Mouse (Mus musculus) embryonic facial prominence, embryonic 10.5 days (tissue): ENCODE measurements around the gene Fam3a. TPM values are rescaled to one million over a fixed set of nuclear protein-coding genes. Genes with fewer than 3 reads are reported as not detected.
"Not testable (repeated sequence)": the region's sequence is repeated elsewhere in the genome, so short reads cannot be mapped to it uniquely, and the experiment has no call there.

ENCODE experiments used
- DNase-seq: peaks from one replicate; pipeline ENCODE4 v3.0.0-alpha.2; 2017; ENCODE audit warnings: low spot score
- H3K27ac ChIP-seq: fragments of 300-500 bp; sonication (generic); replicated peaks from 2 replicates; pipeline ENCODE4 v1.5.1; 2016; ENCODE audit warnings: mild to moderate bottlenecking
- H3K27me3 ChIP-seq: fragments of 300-500 bp; sonication (generic); replicated peaks from 2 replicates; pipeline ENCODE4 v1.6.1; 2016; ENCODE audit warnings: low read depth, mild to moderate bottlenecking; ENCODE audit not compliant: poor library complexity, severe bottlenecking
- H3K36me3 ChIP-seq: fragments of 300-500 bp; sonication (generic); replicated peaks from 2 replicates; pipeline ENCODE4 v1.6.1; 2016; ENCODE audit warnings: mild to moderate bottlenecking, moderate library complexity
- H3K4me1 ChIP-seq: fragments of 300-500 bp; sonication (generic); 2 replicates; pipeline ENCODE4 v1.6.1; 2016
- H3K4me3 ChIP-seq: fragments of 300-500 bp; sonication (generic); 2 replicates; pipeline ENCODE4 v1.5.1; 2016; ENCODE audit warnings: mild to moderate bottlenecking, moderate library complexity
- H3K9me3 ChIP-seq: fragments of 300-500 bp; sonication (generic); 2 replicates; pipeline ENCODE4 v1.6.1; 2016; ENCODE audit warnings: mild to moderate bottlenecking
- WGBS: fragments of 180-500 bp; shearing (Covaris S2); methylation state at CpG from one replicate; pipeline ENCODE4 v1.1.7; 2016; 5-methylcytosine and 5-hydroxymethylcytosine counted together
- polyA plus RNA-seq: library from polyadenylated mRNA; unstranded; fragments of >200 nt; fragmentation: Nextera tagmentation; extraction: Ambion mirVana; gene quantifications from 2 replicates; pipeline ENCODE4 v1.2.1, GENCODE M21; 2016

The Fam3a gene
- polyA plus RNA-seq, 1 experiment from 2014 or later = 23.7 TPM

DNA sequence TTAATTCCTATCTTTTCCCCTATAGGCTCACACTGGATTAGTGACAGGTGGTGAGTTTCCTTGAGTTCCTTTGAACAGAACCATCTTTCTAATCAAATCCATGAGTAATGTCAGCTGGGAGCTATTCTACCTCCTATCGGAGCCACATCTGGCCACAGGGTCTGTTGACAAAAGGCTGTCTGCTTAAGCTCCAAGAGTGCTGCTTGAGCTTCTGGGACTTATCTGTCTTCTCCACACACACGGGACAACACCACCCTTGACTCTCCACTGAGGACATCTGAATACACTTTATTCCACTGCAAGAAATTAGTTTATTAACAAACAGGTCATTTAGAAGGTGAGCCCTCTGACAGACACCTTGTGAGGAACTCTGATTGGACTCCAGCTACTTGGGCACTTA, 8.6 kb downstream of the Fam3a start:
- Histone ChIP-seq H3K4me3 (no peak overlapping the region), H3K27ac (no peak overlapping the region), H3K9me3 (no peaks in the 10 kb centered on the region), H3K36me3 (peaks cover 33% of the 10 kb centered on the region), H3K27me3 (no peaks in the 10 kb centered on the region), H3K4me1 (no peaks in the 10 kb centered on the region)
- DNase-seq = no peak
- 80% methylated on average over 2 of the region's 2 CpGs for WGBS

DNA sequence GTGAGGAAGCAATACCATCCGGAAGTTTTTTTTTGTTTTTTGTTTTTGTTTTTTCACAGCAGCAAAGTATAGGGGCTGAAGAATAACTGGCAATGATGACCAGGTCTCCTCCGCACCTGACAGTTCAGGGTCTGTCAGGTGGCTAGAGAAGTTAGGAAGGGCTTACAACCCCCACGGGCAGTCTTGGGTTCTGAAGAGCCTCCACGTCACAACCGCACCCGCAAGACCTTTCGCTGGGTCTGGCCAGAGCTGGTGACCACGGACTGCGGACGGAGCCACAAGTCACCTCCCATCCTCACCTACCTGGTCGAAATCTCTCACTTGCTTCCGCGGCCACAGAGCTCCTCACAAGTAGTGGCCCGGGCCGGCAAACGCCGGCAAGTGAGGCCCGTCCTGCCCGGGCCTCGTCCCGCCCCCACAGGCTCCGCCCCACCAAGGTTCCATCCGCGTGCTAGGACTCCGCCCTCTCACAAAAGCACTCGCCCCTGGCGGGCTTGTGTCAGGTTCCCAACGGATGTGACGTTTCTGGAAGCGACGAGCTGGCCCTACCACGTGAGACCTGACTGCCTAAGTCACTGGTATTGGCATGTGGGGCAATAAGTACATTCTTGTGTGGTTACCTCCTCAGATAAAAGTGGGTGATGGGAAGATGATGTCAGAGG, 20.1 kb downstream of the Fam3a start, which contains the start of the genes Ubl4a and Slc10a3:
Ubl4a (minus strand) TSS at position 331 of the 662 bp plus-strand sequence.
Slc10a3 (minus strand) TSS at position 462 of the 662 bp plus-strand sequence.
- Histone ChIP-seq H3K27me3 (no peaks in the 10 kb centered on the region), H3K4me1 (0 out of 2 replicates have a peak, but pooled peaks cover 5% of the 10 kb centered on the region), H3K27ac (peak within 1 kb of the TSS; percentile 66), H3K4me3 (peak within 1 kb of the TSS; percentile 60), H3K36me3 (peaks cover 15% of the 10 kb centered on the region), H3K9me3 (no peaks in the 10 kb centered on the region)
- DNase-seq = peak; percentile 90
- 16% methylated on average over 32 of the region's 32 CpGs for WGBS

DNA sequence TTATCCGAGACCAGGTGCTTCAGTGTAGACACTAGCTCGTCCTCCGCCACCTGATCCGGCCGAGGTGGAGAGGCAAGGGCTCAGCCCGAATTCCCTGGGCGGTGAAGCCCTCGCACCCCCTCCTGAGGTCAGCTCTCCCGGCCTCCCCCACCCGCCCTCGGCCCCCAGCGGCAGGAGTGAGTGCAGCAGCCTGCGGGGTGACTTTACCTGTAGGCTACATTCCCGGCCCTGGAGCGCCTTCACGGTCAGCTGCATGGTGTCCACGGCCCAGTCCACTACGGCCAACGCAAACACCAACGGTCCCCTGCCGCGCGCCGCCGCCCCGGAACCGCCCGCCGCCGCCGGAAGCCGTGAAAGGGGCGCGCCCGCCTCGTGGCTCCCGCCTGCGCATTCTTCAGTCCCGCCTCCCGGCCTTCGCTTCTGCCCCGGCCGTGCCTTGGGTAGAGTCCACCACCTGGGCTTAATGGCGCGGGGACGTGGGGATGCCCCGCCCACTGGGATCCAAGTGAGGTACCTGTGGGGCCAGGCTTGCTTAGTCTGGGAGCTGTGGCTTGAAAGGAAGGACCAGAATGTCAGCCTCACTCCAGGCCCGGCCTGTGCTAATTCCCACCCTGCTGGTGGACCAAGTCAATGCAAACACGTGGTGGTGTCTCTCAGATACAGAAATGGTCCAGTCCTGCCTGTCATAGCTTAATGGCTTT, 24.7 kb downstream of the Fam3a start:
- Histone ChIP-seq H3K27ac (peak overlapping the region; percentile 89), H3K27me3 (0 out of 2 replicates have a peak, but pooled peaks cover 6% of the 10 kb centered on the region), H3K4me3 (peak overlapping the region; percentile 71), H3K36me3 (peaks cover 28% of the 10 kb centered on the region), H3K9me3 (no peaks in the 10 kb centered on the region), H3K4me1 (peaks cover 14% of the 10 kb centered on the region)
- 15% methylated on average over 49 of the region's 49 CpGs for WGBS
- DNase-seq = peak; percentile 77

DNA sequence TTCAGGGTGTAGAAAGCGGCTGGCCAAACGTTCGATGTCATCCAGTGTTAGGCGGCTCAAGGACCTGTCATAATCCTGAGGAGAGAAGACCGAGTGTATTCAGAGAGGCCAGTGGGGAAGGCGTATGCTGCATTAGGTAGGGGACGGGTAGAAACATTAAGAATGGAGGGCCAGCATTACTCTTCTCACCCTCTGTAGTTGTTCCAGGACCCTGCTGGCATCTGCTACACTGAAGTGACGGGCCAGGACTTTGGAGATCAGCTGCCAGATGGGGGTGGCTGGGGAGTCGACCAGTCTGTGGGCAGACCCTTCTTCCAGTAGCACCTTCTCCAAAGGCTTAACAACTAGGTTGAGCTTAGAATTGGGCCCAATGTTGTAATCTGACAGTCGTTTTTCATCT, 25.6 kb downstream of the Fam3a start:
- Histone ChIP-seq H3K4me3 (peak overlapping the region; percentile 71), H3K27ac (peak overlapping the region; percentile 89)
- WGBS = 79% methylated on average over 10 of the region's 10 CpGs

DNA sequence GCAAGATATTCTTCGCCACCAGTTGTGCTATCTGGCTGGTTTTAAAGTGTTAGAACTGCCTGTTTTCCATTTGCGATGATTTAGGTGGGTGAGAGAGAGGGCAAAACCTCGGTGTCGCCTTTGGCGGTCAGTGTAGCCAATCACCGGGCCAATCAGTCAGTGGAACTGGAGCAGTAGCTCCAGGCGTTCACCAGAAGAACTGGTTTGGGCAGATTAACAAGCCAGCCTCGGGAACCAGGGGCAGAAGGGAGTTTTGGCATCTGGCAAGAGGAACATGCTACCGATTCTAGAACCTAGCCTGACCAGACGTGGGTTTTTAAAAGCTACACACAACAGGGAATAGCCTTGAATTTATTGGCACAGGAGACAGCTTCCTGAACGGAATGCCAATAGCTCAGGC, 33.9 kb downstream of the Fam3a start:
- WGBS = 45% methylated on average over 11 of the region's 11 CpGs
- Histone ChIP-seq H3K27me3 (no peaks in the 10 kb centered on the region), H3K4me1 (no peaks in the 10 kb centered on the region), H3K27ac (no peak overlapping the region), H3K4me3 (no peak overlapping the region), H3K36me3 (no peaks in the 10 kb centered on the region), H3K9me3 (no peaks in the 10 kb centered on the region)
- DNase-seq = peak; percentile 17

More for the DNA sequence above, 25.6 kb downstream of the Fam3a start:
- Histone ChIP-seq H3K4me1 (peaks cover 12% of the 10 kb centered on the region), H3K27me3 (0 out of 2 replicates have a peak, but pooled peaks cover 6% of the 10 kb centered on the region), H3K9me3 (no peaks in the 10 kb centered on the region), H3K36me3 (peaks cover 28% of the 10 kb centered on the region)
- no peak for DNase-seq

DNA sequence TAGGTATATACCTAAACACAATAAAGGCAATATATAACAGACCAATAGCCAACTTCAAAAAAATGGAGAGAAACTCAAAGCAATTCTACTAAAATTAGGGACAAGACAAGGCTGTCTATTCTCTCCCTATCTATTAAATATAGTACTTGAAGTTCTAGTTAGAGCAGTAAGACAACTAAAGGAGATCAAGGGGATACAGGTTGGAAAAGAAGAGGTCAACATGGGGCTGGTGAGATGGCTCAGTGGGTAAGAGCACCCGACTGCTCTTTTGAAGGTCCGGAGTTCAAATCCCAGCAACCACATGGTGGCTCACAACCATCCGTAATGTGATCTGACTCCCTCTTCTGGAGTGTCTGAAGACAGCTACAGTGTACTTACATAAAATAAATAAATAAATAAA, 36.0 kb downstream of the Fam3a start:
- H3K4me3 ChIP-seq, H3K27me3 ChIP-seq, H3K27ac ChIP-seq, H3K4me1 ChIP-seq, H3K36me3 ChIP-seq, DNase-seq, H3K9me3 ChIP-seq: not testable (repeated sequence)
- WGBS = 87% methylated on average over 3 of the region's 3 CpGs

DNA sequence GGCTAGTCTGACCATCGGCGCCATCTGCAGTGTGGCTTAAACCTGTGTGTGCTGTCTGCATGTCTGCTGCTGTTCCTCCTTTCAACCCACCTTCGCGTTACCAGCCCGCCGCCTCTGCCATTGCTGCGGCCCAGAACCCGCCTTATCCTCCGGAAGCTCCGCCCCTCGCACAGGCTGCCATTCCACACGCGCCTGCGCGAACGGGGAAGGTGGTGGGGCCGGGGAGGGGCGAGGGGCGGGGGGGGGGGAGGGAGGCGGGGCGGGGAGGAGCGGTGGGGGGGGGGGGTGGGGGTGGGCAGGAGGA, 39.7 kb downstream of the Fam3a start, which contains the start of gene Lage3:
Lage3 (minus strand) TSS at position 152 of the 304 bp plus-strand sequence.
- no peaks in the 10 kb centered on the region for H3K9me3 ChIP-seq
- no peaks in the 10 kb centered on the region for H3K36me3 ChIP-seq
- peak; percentile 82 for DNase-seq
- 0 out of 2 replicates have a peak, but pooled peaks cover 3% of the 10 kb centered on the region for H3K4me1 ChIP-seq
- H3K27ac ChIP-seq = peak within 1 kb of the TSS; percentile 82
- H3K4me3 ChIP-seq = peak within 1 kb of the TSS; percentile 62
- WGBS = 16% methylated on average over 14 of the region's 22 CpGs
- no peaks in the 10 kb centered on the region for H3K27me3 ChIP-seq

DNA sequence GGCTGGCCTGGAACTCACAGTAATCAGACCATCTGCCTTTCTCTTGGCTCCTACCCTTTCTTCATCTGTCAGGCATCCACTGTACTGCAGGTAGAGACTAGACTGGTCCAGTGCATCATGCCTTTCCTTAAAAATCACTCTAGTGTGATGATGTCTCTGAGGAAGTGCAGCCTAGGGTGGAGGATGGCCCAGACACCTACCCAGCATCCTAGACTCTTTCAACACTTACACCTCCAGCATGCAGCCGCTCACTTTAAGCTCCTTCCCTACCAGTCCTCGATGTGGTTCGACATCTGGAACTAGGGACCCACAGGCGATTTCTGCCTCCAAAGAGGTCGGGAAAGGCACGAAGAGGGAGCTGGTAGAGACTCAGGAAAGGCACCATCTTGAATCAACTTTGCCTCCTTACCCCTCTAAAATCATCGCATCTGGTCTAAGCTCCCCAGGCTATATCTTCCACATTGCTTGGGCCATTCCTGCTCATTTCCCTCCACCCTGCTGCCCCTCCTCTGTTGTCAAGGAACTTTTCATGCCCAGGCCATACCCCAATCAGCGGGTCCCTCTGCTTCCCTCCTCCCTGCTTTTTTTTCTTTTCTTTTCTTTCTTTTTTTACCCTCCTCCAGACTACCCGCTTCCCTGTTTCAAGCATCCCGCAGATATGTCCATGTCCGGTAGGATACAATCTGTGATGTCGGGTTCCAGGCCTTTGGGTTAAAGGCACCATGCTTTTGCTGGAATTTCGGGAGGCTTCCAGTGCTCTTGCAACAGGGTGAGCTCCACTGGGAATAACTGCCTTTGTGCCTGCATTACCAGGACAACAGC, 40.2 kb downstream of the Fam3a start:
- H3K4me1 ChIP-seq = 0 out of 2 replicates have a peak, but pooled peaks cover 3% of the 10 kb centered on the region
- WGBS = 31% methylated on average over 13 of the region's 13 CpGs
- peak overlapping the region; percentile 82 for H3K27ac ChIP-seq
- peak overlapping the region; percentile 62 for H3K4me3 ChIP-seq
- H3K9me3 ChIP-seq = no peaks in the 10 kb centered on the region
- no peaks in the 10 kb centered on the region for H3K27me3 ChIP-seq
- no peaks in the 10 kb centered on the region for H3K36me3 ChIP-seq
- DNase-seq = no peak

Other genes with a start within 250 kb of the Fam3a start
- not detected in 2 replicates for gene Tex28, start 225.4 kb downstream of the Fam3a start, polyA plus RNA-seq
- gene Tktl1, start 216.0 kb downstream of the Fam3a start, polyA plus RNA-seq = 0.10 TPM in 1 of 2 replicates, not detected in the other
- 315 and 331 TPM in 2 replicates for gene Flna, start 143.5 kb downstream of the Fam3a start, polyA plus RNA-seq
- 25.9 and 27.8 TPM in 2 replicates for gene Emd, start 138.6 kb downstream of the Fam3a start, polyA plus RNA-seq
- 846 and 850 TPM in 2 replicates for gene Rpl10, start 122.5 kb downstream of the Fam3a start, polyA plus RNA-seq
- 68.8 and 70.4 TPM in 2 replicates for gene Taz, start 111.4 kb downstream of the Fam3a start, polyA plus RNA-seq
- gene Dnase1l1, start 110.9 kb downstream of the Fam3a start, polyA plus RNA-seq = 4.2 and 4.7 TPM in 2 replicates
- gene Atp6ap1, start 96.2 kb downstream of the Fam3a start, polyA plus RNA-seq = 86.4 and 91.5 TPM in 2 replicates
- 231 and 251 TPM in 2 replicates for gene Gdi1, start 88.3 kb downstream of the Fam3a start, polyA plus RNA-seq
- 60.2 and 60.4 TPM in 2 replicates for gene Fam50a, start 80.2 kb downstream of the Fam3a start, polyA plus RNA-seq
- gene Plxna3, start 64.2 kb downstream of the Fam3a start, polyA plus RNA-seq = 18.3 and 19.6 TPM in 2 replicates
- 114 and 119 TPM in 2 replicates for gene Lage3, start 39.7 kb downstream of the Fam3a start, polyA plus RNA-seq
- gene Ubl4a, start 20.1 kb downstream of the Fam3a start, polyA plus RNA-seq = 61.1 and 69.8 TPM in 2 replicates
- gene Slc10a3, start 19.9 kb downstream of the Fam3a start, polyA plus RNA-seq = 12.3 and 13.0 TPM in 2 replicates
- 18.7 and 18.9 TPM in 2 replicates for gene Ikbkg, start within 50 bp of the Fam3a start, polyA plus RNA-seq
- gene G6pdx, start 35.9 kb upstream of the Fam3a start, polyA plus RNA-seq = 54.7 and 57.3 TPM in 2 replicates
- not detected in 2 replicates for gene Gm6880, start 88.1 kb upstream of the Fam3a start, polyA plus RNA-seq
- not detected in 2 replicates for gene Olfr1326-ps1, start 181.6 kb upstream of the Fam3a start, polyA plus RNA-seq
- not detected in 2 replicates for gene Olfr1325, start 199.4 kb upstream of the Fam3a start, polyA plus RNA-seq